Comparison of ENCODE assay signal across 9 mouse cellular contexts in the genomic region with DNA sequence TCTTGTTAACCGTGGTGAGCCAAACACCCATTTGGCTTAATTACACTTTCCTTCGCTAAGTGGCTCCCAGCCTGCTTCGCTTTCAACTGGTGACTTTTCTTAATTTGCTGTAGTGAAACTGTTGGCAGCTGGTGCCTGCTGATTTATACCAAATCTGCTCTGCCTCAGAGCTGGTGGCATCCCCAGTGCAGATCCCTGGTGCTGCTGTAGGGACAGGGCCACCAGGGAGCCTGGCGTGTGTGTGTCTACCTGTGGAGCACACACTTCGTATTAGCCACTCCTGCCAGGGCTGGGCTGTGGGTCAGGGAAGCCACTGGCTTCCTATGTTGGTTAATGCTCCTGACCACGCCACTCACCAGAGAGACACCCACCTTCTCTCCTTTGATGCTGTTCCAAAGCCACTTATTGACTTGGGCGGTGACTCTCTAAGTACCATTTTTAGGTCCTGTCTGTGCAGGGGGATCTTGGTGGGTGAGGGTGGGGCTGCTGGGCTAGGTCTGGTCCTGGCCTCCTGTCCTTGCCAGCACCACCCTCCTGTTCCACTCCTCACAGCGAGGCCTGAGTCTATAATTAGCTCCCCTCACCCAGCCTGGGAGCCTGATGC. TPM values are rescaled to one million over a fixed set of nuclear protein-coding genes. Genes with fewer than 3 reads are reported as not detected.
DNase-seq lines count a peak whose midpoint lies in the region; ATAC-seq and TF ChIP-seq lines count a peak whose summit lies in the region.
"Had no signal": no experiment of that assay in that cellular context is flagged by ENCODE, and none has a peak within 500 bp of the region (broad histone marks: within the 10 kb centered on the region; RNA-seq: fewer than 3 reads in every experiment).

No protein-coding gene starts in this region.

- no peak for ATAC-seq in hindbrain, postnatal 0 days
- ATAC-seq in hindbrain, embryonic 14.5 days (ENCODE audit: low FRiP score): no peak
- peak; percentile 63; the same call in 1 of the 2 replicates for ATAC-seq in embryonic facial prominence, embryonic 15.5 days (ENCODE audit: insufficient number of reproducible peaks, low FRiP score, low TSS enrichment, low read depth)
- no peak for ATAC-seq in lung, embryonic 14.5 days (ENCODE audit: insufficient read depth)
- no peak for ATAC-seq in megakaryocyte-erythroid progenitor cell, adult 5-6 weeks (replicated peaks; ENCODE audit: low FRiP score, low TSS enrichment, poor library complexity, severe bottlenecking)

- peak; percentile 39 for DNase-seq in hindbrain, postnatal 0 days (ENCODE audit: low spot score)
- no peak for DNase-seq in hindbrain, embryonic 14.5 days (ENCODE audit: low spot score)
- DNase-seq in heart, embryonic 10.5 days (ENCODE audit: low spot score): no peak
- DNase-seq in lung, embryonic 14.5 days: no peak
- DNase-seq in adrenal gland, postnatal 14 days: no peak
- DNase-seq: adrenal gland, postnatal 10 days had no signal

- no peaks in the 10 kb centered on the region for H3K27me3 ChIP-seq in hindbrain, postnatal 0 days (ENCODE audit: insufficient read depth, low read length)
- no peaks in the 10 kb centered on the region for H3K27me3 ChIP-seq in hindbrain, embryonic 14.5 days (ENCODE audit: control insufficient read depth, insufficient read depth, low read length)
- H3K27me3 ChIP-seq in embryonic facial prominence, embryonic 15.5 days: no peaks in the 10 kb centered on the region
- H3K27me3 ChIP-seq in heart, embryonic 10.5 days (ENCODE audit: insufficient read depth, poor library complexity, severe bottlenecking): no peaks in the 10 kb centered on the region
- H3K27me3 ChIP-seq in lung, embryonic 14.5 days (ENCODE audit: insufficient read depth, low read length): no peaks in the 10 kb centered on the region
- H3K27me3 ChIP-seq: hindbrain, embryonic 12.5 days had no signal

- H3K36me3 ChIP-seq in hindbrain, postnatal 0 days (ENCODE audit: insufficient read depth, low read length): no peaks in the 10 kb centered on the region
- H3K36me3 ChIP-seq in hindbrain, embryonic 14.5 days (replicated peaks; ENCODE audit: control insufficient read depth, insufficient read depth): no peaks in the 10 kb centered on the region
- H3K36me3 ChIP-seq in embryonic facial prominence, embryonic 15.5 days: no peaks in the 10 kb centered on the region
- peaks cover 6% of the 10 kb centered on the region; the same call in 1 of the 2 replicates for H3K36me3 ChIP-seq in heart, embryonic 10.5 days
- no peaks in the 10 kb centered on the region for H3K36me3 ChIP-seq in lung, embryonic 14.5 days (ENCODE audit: insufficient read depth)
- H3K36me3 ChIP-seq: hindbrain, embryonic 12.5 days had no signal

- no peaks in the 10 kb centered on the region for H3K9me3 ChIP-seq in hindbrain, postnatal 0 days (ENCODE audit: low read length)
- H3K9me3 ChIP-seq in hindbrain, embryonic 14.5 days (ENCODE audit: control insufficient read depth, low read length): no peaks in the 10 kb centered on the region
- H3K9me3 ChIP-seq in embryonic facial prominence, embryonic 15.5 days (replicated peaks): no peaks in the 10 kb centered on the region
- H3K9me3 ChIP-seq in heart, embryonic 10.5 days: no peaks in the 10 kb centered on the region
- no peaks in the 10 kb centered on the region for H3K9me3 ChIP-seq in lung, embryonic 14.5 days (ENCODE audit: low read depth, low read length)
- H3K9me3 ChIP-seq: hindbrain, embryonic 12.5 days had no signal

- peaks cover 2% of the 10 kb centered on the region for H3K4me1 ChIP-seq in hindbrain, postnatal 0 days (ENCODE audit: insufficient read depth, low read length)
- H3K4me1 ChIP-seq in hindbrain, embryonic 14.5 days (replicated peaks; ENCODE audit: control insufficient read depth, insufficient read depth, low read length): 0 out of 2 replicates have a peak, but pooled peaks cover 10% of the 10 kb centered on the region
- H3K4me1 ChIP-seq in embryonic facial prominence, embryonic 15.5 days: 0 out of 2 replicates have a peak, but pooled peaks cover 4% of the 10 kb centered on the region
- peaks cover 53% of the 10 kb centered on the region for H3K4me1 ChIP-seq in heart, embryonic 10.5 days
- H3K4me1 ChIP-seq in lung, embryonic 14.5 days (ENCODE audit: insufficient read depth): no peaks in the 10 kb centered on the region

- no peak overlapping the region for H3K27ac ChIP-seq in hindbrain, postnatal 0 days
- H3K27ac ChIP-seq in hindbrain, embryonic 14.5 days: no peak overlapping the region
- H3K27ac ChIP-seq in embryonic facial prominence, embryonic 15.5 days (replicated peaks): peak overlapping the region; percentile 13; the same call in 1 of the 2 replicates
- H3K27ac ChIP-seq in heart, embryonic 10.5 days: peak overlapping the region; percentile 82
- peak overlapping the region; percentile 12; the same call in 1 of the 2 replicates for H3K27ac ChIP-seq in lung, embryonic 14.5 days (ENCODE audit: low read depth)
- H3K27ac ChIP-seq: hindbrain, embryonic 12.5 days had no signal

- H3K9ac ChIP-seq in hindbrain, postnatal 0 days (replicated peaks; ENCODE audit: low read length): no peak overlapping the region
- H3K9ac ChIP-seq in hindbrain, embryonic 14.5 days: no peak overlapping the region
- no peak overlapping the region for H3K9ac ChIP-seq in embryonic facial prominence, embryonic 15.5 days
- no peak overlapping the region for H3K9ac ChIP-seq in lung, embryonic 14.5 days
- H3K9ac ChIP-seq: hindbrain, embryonic 12.5 days had no signal

- H3K4me2 ChIP-seq in hindbrain, postnatal 0 days (ENCODE audit: low read depth, low read length): no peak overlapping the region
- no peak overlapping the region for H3K4me2 ChIP-seq in hindbrain, embryonic 14.5 days (replicated peaks)
- no peak overlapping the region for H3K4me2 ChIP-seq in embryonic facial prominence, embryonic 15.5 days (replicated peaks)
- H3K4me2 ChIP-seq in lung, embryonic 14.5 days: no peak overlapping the region
- H3K4me2 ChIP-seq: hindbrain, embryonic 12.5 days had no signal

- WGBS in hindbrain, postnatal 0 days: 39% methylated on average over 8 of the region's 8 CpGs
- 50% methylated on average over 8 of the region's 8 CpGs for WGBS in hindbrain, embryonic 14.5 days
- WGBS in embryonic facial prominence, embryonic 15.5 days: 27% methylated on average over 8 of the region's 8 CpGs
- 42% methylated on average over 8 of the region's 8 CpGs for WGBS in heart, embryonic 10.5 days
- 50% methylated on average over 8 of the region's 8 CpGs for WGBS in lung, embryonic 14.5 days

- H3K4me3 ChIP-seq in hindbrain, postnatal 0 days (ENCODE audit: low read length): no peak overlapping the region
- no peak overlapping the region for H3K4me3 ChIP-seq in hindbrain, embryonic 14.5 days (replicated peaks; ENCODE audit: low read length)
- no peak overlapping the region for H3K4me3 ChIP-seq in embryonic facial prominence, embryonic 15.5 days (replicated peaks)
- no peak overlapping the region for H3K4me3 ChIP-seq in heart, embryonic 10.5 days
- no peak overlapping the region for H3K4me3 ChIP-seq in lung, embryonic 14.5 days (ENCODE audit: low read depth, low read length)
- H3K4me3 ChIP-seq: hindbrain, embryonic 12.5 days had no signal

- TF ChIP-seq CTCF in hindbrain, postnatal 0 days (IDR thresholded peaks at IDR 0.05; ENCODE audit: low read depth): no peak
- no peak for TF ChIP-seq CTCF in lung, embryonic 14.5 days (IDR thresholded peaks at IDR 0.05; ENCODE audit: low read depth)

RNA-seq across cellular contexts. Expression of gene Tesc, which starts 30.1 kb away (rescaled TPM):
- total RNA-seq in hindbrain, postnatal 0 days (2014; rRNA removed): 1.4 and 3.8 TPM in 2 replicates
- polyA plus RNA-seq in hindbrain, postnatal 0 days (2015; fragmentation: Nextera tagmentation; extraction: Ambion mirVana): 6.9 and 7.5 TPM in 2 replicates
- 4.3 and 4.9 TPM in 2 replicates for polyA plus RNA-seq in hindbrain, embryonic 14.5 days (2014; fragmentation: Nextera tagmentation; extraction: Ambion mirVana)
- 30.2 and 38.2 TPM in 2 replicates for polyA plus RNA-seq in embryonic facial prominence, embryonic 15.5 days (2015; fragmentation: Nextera tagmentation; extraction: Ambion mirVana)
- 10.0 and 19.0 TPM in 2 replicates for polyA plus RNA-seq in heart, embryonic 10.5 days (2016; fragmentation: Nextera tagmentation; extraction: Ambion mirVana)
- 5.3 and 5.6 TPM in 2 replicates for polyA plus RNA-seq in lung, embryonic 14.5 days (2014; fragmentation: Nextera tagmentation; extraction: Ambion mirVana)
- 78.8 and 80.8 TPM in 2 replicates for total RNA-seq in adrenal gland, postnatal 14 days (2021)
- total RNA-seq in megakaryocyte-erythroid progenitor cell, adult 5-6 weeks (2014; fragmentation: Nextera tagmentation): not detected in 2 replicates
- total RNA-seq in megakaryocyte-erythroid progenitor cell, adult 5-6 weeks (2017): not detected in 2 replicates

Comparison
In these comparisons a context has a peak if more than half of its experiments do, and no peak if none do; other contexts are left out.
1. H3K27ac ChIP-seq: peak in embryonic facial prominence, embryonic 15.5 days (single experiment), heart, embryonic 10.5 days (single experiment) and lung, embryonic 14.5 days (single experiment); none in hindbrain, postnatal 0 days (single experiment) and hindbrain, embryonic 14.5 days (single experiment).